Mouse (Mus musculus) limb, embryonic 15.5 days (tissue): Measurements from ENCODE around the gene Papln. TPM values are rescaled to one million over a fixed set of nuclear protein-coding genes. Genes with fewer than 3 reads are reported as not detected.
A peak's percentile ranks its signal among the peaks of the same experiment; 100 is the strongest.

Source experiments
- ATAC-seq: fragments of 200-750 bp; cut with Nextera tagmentation; 2 replicates; pipeline ENCODE4 v1.8.0; 2017; ENCODE audit warnings: low read depth, moderate TSS enrichment; ENCODE audit not compliant: insufficient number of reproducible peaks, low FRiP score, low TSS enrichment
- H3K27ac ChIP-seq: fragments of 300-500 bp; sonication (generic); 2 replicates; pipeline ENCODE4 v1.5.1; 2015; ENCODE audit warnings: moderate library complexity, mild to moderate bottlenecking, inconsistent platforms
- H3K27me3 ChIP-seq: fragments of 300-500 bp; sonication (generic); 2 replicates; pipeline ENCODE4 v1.6.1; 2015; ENCODE audit warnings: inconsistent platforms
- H3K36me3 ChIP-seq: fragments of 300-500 bp; sonication (generic); 2 replicates; pipeline ENCODE4 v1.6.1; 2015; ENCODE audit warnings: inconsistent platforms
- H3K4me1 ChIP-seq: fragments of 300-500 bp; sonication (generic); 2 replicates; pipeline ENCODE4 v1.6.1; 2015; ENCODE audit warnings: inconsistent platforms
- H3K4me2 ChIP-seq: fragments of 300-500 bp; sonication (generic); 2 replicates; pipeline ENCODE4 v1.6.1; 2015; ENCODE audit warnings: mild to moderate bottlenecking, inconsistent platforms
- H3K4me3 ChIP-seq: fragments of 300-500 bp; sonication (generic); 2 replicates; pipeline ENCODE4 v1.5.1; 2015; ENCODE audit warnings: mild to moderate bottlenecking, inconsistent platforms
- H3K9ac ChIP-seq: fragments of 300-500 bp; sonication (generic); 2 replicates; pipeline ENCODE4 v1.6.1; 2015; ENCODE audit warnings: inconsistent platforms
- H3K9me3 ChIP-seq: fragments of 300-500 bp; sonication (generic); 2 replicates; pipeline ENCODE4 v1.6.1; 2016; ENCODE audit warnings: inconsistent platforms
- WGBS: fragments of 180-500 bp; shearing (Covaris S2); methylation state at CpG from one replicate; pipeline ENCODE4 v1.1.7; 2015; 5-methylcytosine and 5-hydroxymethylcytosine counted together
- polyA plus RNA-seq: library from polyadenylated mRNA; unstranded; fragments of >200 nt; fragmentation: Nextera tagmentation; extraction: Ambion mirVana; gene quantifications from 2 replicates; pipeline ENCODE4 v1.2.1, GENCODE M21; 2015

The Papln gene
- polyA plus RNA-seq, 1 experiment from 2014 or later: 5.9 TPM

DNA sequence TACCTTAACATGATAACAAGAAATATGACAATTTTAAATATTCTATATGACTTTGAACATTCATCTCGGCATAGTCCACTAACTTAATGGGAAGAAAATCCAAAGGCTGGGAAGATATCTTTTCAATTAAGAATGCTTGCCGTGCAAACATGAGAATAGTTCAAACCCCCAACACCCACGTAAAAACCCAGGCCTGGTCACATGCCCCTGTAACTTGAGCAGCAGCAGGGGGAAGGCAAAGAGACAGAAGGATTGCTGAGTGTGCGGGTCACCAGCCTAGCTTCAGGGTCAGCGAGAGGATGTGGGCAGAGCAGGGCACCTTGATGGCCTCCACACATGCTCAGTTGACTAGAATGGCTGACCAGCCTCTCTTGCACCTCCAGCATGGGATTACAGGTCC lies 21.7 kb upstream of the Papln start:
- Histone ChIP-seq H3K4me2 (no peak overlapping the region), H3K4me1 (0 out of 2 replicates have a peak, but pooled peaks cover 3% of the 10 kb centered on the region), H3K27me3 (no peaks in the 10 kb centered on the region), H3K36me3 (peaks cover 13% of the 10 kb centered on the region; the same call in 1 of the 2 replicates), H3K27ac (no peak overlapping the region), H3K4me3 (no peak overlapping the region), H3K9me3 (no peaks in the 10 kb centered on the region), H3K9ac (no peak overlapping the region)
- ATAC-seq: no peak
- 49% methylated on average over 5 of the region's 5 CpGs for WGBS

DNA sequence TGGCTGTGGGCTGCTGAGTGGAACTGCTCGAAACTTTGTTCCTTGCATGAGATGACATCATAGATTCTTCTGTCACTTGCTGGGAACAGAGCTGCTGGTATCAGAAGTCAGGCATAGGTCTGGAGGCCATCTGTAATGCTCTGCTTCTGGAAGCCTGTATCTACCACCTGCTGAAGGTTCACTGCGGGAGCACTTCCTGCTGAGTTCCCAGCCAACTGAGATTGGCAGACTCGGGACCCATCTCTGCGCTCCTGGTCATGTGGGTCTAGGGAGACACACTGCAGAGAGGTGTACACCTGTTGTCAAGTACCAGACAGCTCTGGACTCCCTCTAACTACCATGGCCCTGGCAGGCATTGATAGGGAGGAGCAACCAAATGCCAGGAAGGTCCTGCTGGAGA lies 20.6 kb upstream of the Papln start:
- H3K9me3 ChIP-seq: no peaks in the 10 kb centered on the region
- H3K4me3 ChIP-seq: no peak overlapping the region
- no peak overlapping the region for H3K9ac ChIP-seq
- H3K27ac ChIP-seq: no peak overlapping the region
- 78% methylated on average over 4 of the region's 4 CpGs for WGBS
- no peaks in the 10 kb centered on the region for H3K27me3 ChIP-seq
- no peak overlapping the region for H3K4me2 ChIP-seq
- no peak for ATAC-seq
- 0 out of 2 replicates have a peak, but pooled peaks cover 3% of the 10 kb centered on the region for H3K4me1 ChIP-seq
- H3K36me3 ChIP-seq: peaks cover 9% of the 10 kb centered on the region; the same call in 1 of the 2 replicates

DNA sequence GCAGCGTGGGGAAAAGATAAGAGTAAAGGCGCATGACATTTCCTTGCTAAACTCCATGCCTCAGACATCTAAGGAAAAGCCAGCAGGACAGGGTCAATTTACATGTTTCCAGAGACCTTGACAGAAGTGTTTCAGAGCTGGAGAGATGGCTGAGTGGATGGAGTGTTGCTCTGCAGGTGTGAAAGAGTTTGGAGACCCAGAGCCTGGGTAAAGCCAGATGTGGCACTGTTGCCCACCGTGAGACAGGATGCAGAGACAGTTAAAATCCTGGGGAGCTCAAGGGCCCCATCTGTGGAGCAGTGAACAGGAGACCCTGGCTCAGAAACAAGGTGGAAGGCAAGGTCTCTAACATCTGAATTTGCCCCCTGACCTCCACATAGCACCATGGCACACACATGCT lies 19.7 kb upstream of the Papln start:
- WGBS: 57% methylated on average over 3 of the region's 3 CpGs
- no peak overlapping the region for H3K4me2 ChIP-seq
- no peaks in the 10 kb centered on the region for H3K9me3 ChIP-seq
- H3K9ac ChIP-seq: no peak overlapping the region
- ATAC-seq: no peak
- no peaks in the 10 kb centered on the region for H3K27me3 ChIP-seq
- H3K36me3 ChIP-seq: 0 out of 2 replicates have a peak, but pooled peaks cover under 1% of the 10 kb centered on the region
- 0 out of 2 replicates have a peak, but pooled peaks cover 3% of the 10 kb centered on the region for H3K4me1 ChIP-seq
- H3K27ac ChIP-seq: no peak overlapping the region
- H3K4me3 ChIP-seq: no peak overlapping the region

DNA sequence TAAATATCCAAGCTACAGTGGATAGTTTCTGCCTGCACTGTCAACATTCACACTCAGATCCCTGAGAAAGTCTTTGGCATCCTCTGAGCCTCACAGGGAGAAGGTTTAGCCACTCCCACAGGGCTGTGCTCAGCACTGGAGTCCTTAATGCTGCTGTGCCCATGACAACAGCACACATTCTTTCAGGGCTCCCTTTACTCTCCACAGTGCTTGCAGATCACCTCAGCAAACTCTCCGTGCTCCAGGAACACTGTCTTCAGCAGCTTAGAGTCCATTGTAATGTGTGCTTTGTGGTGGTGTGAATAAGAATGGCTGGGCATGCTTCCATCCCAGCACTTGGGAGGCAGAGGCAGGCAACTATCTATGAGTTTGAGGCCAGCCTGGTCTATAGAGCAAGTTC lies 14.2 kb upstream of the Papln start:
- ATAC-seq: no peak
- H3K9ac ChIP-seq: no peak overlapping the region
- no peaks in the 10 kb centered on the region for H3K27me3 ChIP-seq
- 67% methylated on average over 1 of the region's 1 CpGs for WGBS
- no peaks in the 10 kb centered on the region for H3K36me3 ChIP-seq
- peaks cover 10% of the 10 kb centered on the region for H3K4me1 ChIP-seq
- no peak overlapping the region for H3K4me3 ChIP-seq
- no peak overlapping the region for H3K27ac ChIP-seq
- H3K4me2 ChIP-seq: no peak overlapping the region
- H3K9me3 ChIP-seq: no peaks in the 10 kb centered on the region

DNA sequence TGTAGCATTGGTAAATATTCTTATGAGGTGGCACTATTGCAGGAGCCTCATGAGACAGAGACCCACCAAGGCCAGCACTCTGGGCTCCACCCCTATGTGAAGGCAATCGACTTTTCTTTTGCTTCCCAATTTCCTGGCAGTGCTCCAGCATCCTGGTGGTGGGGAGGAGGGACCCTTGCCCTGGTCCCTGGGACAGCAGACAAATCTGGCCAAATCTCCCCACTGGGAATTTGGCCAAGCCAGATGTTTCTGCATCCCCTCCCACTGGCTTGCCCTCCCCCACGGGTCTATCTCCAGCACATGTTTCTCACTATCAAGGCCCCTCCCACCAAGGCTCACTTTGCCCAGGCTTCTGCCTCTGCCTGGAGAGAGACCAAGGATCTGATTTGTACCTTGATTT lies 10.9 kb upstream of the Papln start:
- Histone ChIP-seq H3K27me3 (no peaks in the 10 kb centered on the region), H3K4me2 (no peak overlapping the region), H3K9me3 (no peaks in the 10 kb centered on the region), H3K4me1 (peaks cover 7% of the 10 kb centered on the region), H3K36me3 (no peaks in the 10 kb centered on the region), H3K9ac (no peak overlapping the region), H3K27ac (no peak overlapping the region), H3K4me3 (no peak overlapping the region)
- no peak for ATAC-seq
- WGBS: 18% methylated on average over 2 of the region's 2 CpGs

DNA sequence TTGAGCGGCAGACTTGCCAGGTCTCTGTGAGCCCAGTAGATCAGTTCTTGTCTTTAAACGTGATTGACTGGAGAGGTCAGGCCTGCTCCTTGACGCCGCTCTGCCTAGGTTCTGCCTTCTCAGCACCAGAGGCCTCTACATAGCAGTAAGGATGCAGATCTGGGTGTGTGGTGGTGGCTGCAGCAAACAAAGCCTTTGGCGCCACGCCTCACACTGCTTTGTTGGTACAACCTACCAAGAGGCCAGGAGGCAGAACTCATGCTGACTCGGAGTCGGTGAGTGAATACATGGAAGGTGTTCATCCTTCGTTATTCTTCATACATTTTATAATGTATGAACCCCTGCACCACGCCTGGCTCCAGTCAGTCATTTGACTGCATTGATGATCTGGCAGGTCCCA lies 4.7 kb upstream of the Papln start:
- H3K4me3 ChIP-seq: no peak overlapping the region
- 73% methylated on average over 10 of the region's 10 CpGs for WGBS
- H3K4me2 ChIP-seq: no peak overlapping the region
- no peaks in the 10 kb centered on the region for H3K27me3 ChIP-seq
- ATAC-seq: no peak
- H3K9me3 ChIP-seq: no peaks in the 10 kb centered on the region
- H3K36me3 ChIP-seq: no peaks in the 10 kb centered on the region
- peaks cover 15% of the 10 kb centered on the region for H3K4me1 ChIP-seq
- no peak overlapping the region for H3K9ac ChIP-seq
- no peak overlapping the region for H3K27ac ChIP-seq

DNA sequence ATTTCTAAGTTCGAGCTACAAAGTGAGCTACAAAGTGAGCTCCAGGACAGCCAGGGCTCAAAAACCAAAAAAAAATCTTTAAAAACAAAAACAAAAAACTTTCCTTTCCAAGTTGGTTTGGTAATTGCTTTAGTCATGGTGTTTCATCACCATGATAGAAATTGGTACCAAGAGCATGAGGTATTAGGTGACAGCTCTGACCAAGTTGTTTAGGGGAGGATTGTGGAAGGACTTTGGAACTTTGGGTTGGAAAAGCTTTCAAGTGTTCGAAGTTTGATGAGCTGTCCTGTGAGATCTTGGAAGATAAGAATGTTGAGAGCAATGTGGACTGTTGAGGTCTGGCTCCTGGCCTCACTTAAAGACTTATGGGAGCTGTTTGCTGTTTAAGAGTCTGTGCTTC lies 3.2 kb upstream of the Papln start:
- Histone ChIP-seq H3K36me3 (no peaks in the 10 kb centered on the region), H3K9me3 (no peaks in the 10 kb centered on the region), H3K27ac (no peak overlapping the region), H3K27me3 (no peaks in the 10 kb centered on the region), H3K9ac (no peak overlapping the region), H3K4me3 (no peak overlapping the region), H3K4me1 (peaks cover 20% of the 10 kb centered on the region), H3K4me2 (no peak overlapping the region)
- 77% methylated on average over 2 of the region's 2 CpGs for WGBS
- no peak for ATAC-seq

DNA sequence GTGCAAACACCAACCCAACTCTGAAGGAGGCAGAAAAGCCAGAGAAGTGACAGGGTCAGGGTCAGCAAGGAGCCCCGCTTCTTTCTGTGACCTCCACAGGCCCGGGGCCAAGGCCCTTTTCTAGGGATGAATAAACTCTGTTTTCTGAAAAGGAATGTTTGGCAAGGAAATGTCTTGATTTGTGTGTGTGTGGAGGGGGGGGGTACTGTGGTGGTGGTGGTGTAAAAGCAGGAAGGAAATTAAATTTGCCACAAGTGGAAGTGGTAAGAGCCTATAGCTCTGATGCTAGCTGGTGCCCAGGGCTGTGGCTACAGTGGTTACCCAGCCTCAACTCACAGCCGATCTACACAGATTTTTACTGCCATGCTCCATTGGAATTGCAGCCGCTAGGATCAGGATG lies 728 bp upstream of the Papln start:
- no peak for ATAC-seq
- Histone ChIP-seq H3K36me3 (no peaks in the 10 kb centered on the region), H3K9me3 (no peaks in the 10 kb centered on the region), H3K4me2 (no peak overlapping the region), H3K4me3 (no peak overlapping the region), H3K9ac (no peak overlapping the region), H3K27me3 (peaks cover 8% of the 10 kb centered on the region; the same call in 1 of the 2 replicates), H3K4me1 (peaks cover 38% of the 10 kb centered on the region), H3K27ac (0 out of 2 replicates have a peak overlapping the region, but pooled peaks have one; percentile 38)
- 33% methylated on average over 4 of the region's 4 CpGs for WGBS

DNA sequence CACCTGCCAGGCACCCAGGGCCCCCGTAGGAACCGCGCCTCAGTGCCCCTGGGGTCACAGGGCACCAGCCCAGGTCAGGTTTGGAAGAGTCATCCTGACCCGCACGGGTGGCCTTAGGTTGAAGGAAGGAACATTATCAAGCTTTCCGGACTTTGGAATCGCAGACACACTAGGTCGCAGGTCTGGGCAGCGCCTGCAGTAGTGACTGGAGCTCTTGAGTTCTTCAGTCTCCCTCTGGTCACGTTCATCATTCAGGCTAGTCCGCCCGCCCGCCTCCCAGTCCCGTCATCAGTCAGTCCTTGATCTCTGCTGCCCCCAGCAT lies 571 bp downstream of the Papln start:
- 5% methylated on average over 14 of the region's 14 CpGs for WGBS
- Histone ChIP-seq H3K4me2 (peak overlapping the region; percentile 74), H3K9ac (peak overlapping the region; percentile 39; the same call in 1 of the 2 replicates), H3K36me3 (no peaks in the 10 kb centered on the region), H3K4me1 (peaks cover 51% of the 10 kb centered on the region), H3K27ac (peak overlapping the region; percentile 65), H3K27me3 (peaks cover 8% of the 10 kb centered on the region; the same call in 1 of the 2 replicates), H3K4me3 (peak overlapping the region; percentile 40), H3K9me3 (no peaks in the 10 kb centered on the region)
- ATAC-seq: no peak

DNA sequence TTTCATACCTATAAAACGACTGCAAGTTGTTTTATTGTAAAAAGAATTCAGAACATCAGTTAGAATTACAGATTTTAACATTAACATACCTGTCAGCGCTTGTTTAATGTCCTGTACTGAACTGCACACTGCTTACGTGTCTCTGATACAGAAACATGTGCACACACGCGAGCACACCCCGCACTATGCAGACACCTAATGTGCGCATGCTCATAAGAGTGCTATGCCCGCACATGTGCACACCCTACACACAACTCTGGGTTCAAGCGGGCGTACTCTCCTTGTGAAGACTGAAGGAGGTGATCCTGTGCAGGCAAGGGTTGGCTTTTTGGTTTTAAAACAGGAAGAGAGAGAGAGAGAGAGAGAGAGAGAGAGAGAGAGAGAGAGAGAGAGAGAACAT lies 1.1 kb downstream of the Papln start:
- Histone ChIP-seq H3K36me3 (no peaks in the 10 kb centered on the region), H3K9me3 (no peaks in the 10 kb centered on the region), H3K4me3 (peak overlapping the region; percentile 40), H3K27ac (no peak overlapping the region; the same call in 1 of the 2 replicates), H3K27me3 (peaks cover 8% of the 10 kb centered on the region; the same call in 1 of the 2 replicates), H3K4me2 (peak overlapping the region; percentile 74), H3K9ac (no peak overlapping the region), H3K4me1 (peaks cover 56% of the 10 kb centered on the region)
- no peak for ATAC-seq
- 58% methylated on average over 10 of the region's 10 CpGs for WGBS

DNA sequence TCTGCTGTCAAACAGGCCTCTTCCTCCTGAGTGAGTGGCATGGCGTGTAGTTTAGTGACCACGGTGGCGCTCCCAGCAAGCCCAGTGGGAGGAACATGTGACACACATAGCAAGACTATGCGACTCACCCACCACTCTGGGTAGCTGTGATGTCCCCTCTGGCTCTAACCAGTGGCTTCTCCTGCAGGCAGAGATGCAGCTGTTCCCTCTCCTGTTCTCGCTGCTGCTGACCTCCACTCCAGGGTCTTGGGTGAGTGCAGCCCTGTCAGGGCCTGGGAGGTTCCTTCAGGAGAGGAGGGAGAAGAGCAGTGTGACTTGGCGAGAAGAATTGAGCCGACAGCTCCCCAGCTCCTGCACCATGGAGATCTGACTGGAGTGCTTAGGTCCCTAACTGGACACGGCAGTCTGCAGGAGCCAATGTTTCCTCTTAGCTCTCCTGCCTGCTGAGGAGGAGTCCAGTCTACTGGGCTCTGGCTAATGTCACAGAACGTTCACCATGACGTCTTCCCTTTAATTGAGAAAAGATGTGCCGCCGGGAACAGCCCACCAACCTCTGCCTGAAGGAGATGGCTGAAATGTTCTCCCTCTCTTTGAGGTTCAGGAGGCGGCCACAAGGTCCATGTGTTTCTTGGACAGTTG lies 2.6 kb downstream of the Papln start:
- no peaks in the 10 kb centered on the region for H3K9me3 ChIP-seq
- H3K27ac ChIP-seq: no peak overlapping the region
- peaks cover 69% of the 10 kb centered on the region for H3K4me1 ChIP-seq
- H3K27me3 ChIP-seq: peaks cover 8% of the 10 kb centered on the region; the same call in 1 of the 2 replicates
- no peak overlapping the region for H3K4me3 ChIP-seq
- WGBS: 57% methylated on average over 13 of the region's 13 CpGs
- H3K4me2 ChIP-seq: no peak overlapping the region
- no peak overlapping the region for H3K9ac ChIP-seq
- ATAC-seq: no peak
- H3K36me3 ChIP-seq: no peaks in the 10 kb centered on the region

DNA sequence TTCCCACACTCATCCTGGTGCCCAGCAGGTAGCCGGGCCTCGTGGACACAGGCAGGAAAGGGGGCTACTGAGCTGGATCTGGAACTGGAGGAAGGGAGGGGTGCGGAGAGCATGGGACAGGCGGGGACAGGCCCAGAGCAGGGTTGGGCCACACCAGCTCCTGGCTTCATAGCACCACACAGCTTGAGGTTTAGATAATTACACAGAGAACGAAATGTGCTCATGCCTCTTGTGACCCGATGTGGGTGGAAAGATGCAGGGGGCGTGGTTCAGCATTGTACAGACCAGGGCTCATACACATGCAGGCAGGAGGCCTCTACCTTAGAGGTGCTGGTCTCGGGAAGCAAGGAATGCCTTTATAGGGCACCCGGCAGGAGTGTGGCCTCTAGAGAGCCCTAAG lies 4.4 kb downstream of the Papln start:
- Histone ChIP-seq H3K4me3 (no peak overlapping the region), H3K4me2 (peak overlapping the region; percentile 7; the same call in 1 of the 2 replicates), H3K36me3 (no peaks in the 10 kb centered on the region), H3K9ac (no peak overlapping the region), H3K27me3 (peaks cover 8% of the 10 kb centered on the region; the same call in 1 of the 2 replicates), H3K27ac (peak overlapping the region; percentile 24), H3K9me3 (no peaks in the 10 kb centered on the region), H3K4me1 (peaks cover 64% of the 10 kb centered on the region)
- 0 out of 2 replicates have a peak, but pooled peaks have one; percentile 17 for ATAC-seq
- 54% methylated on average over 9 of the region's 9 CpGs for WGBS
